Mouse (Mus musculus) bone marrow macrophage, adult 2 months (primary cell): Measurements from ENCODE around the gene Slc39a11.

Source experiments
- CTCF ChIP-seq: IDR thresholded peaks from 2 replicates; pipeline ENCODE4 v1.5.1; 2012; ENCODE audit warnings: low read depth, mild to moderate bottlenecking, low read length, moderate library complexity
- POLR2A ChIP-seq: IDR thresholded peaks from 2 replicates; pipeline ENCODE4 v1.6.1; 2012; ENCODE audit warnings: mild to moderate bottlenecking, low read depth, low read length, borderline replicate concordance

GRCm38 (mm10) chr11:113230410-113231132 is 419.3 kb downstream of the Slc39a11 start:
- TF ChIP-seq CTCF (no peak), POLR2A (no peak)
